Mouse (Mus musculus): ENCODE results near the gene Slc36a1. TPM values are rescaled to one million over a fixed set of nuclear protein-coding genes. Genes with fewer than 3 reads are reported as not detected.

Gene Slc36a1
- total and polyA plus RNA-seq, 3 experiments = 0.51 to 5.0 (median 2.5) TPM

DNA sequence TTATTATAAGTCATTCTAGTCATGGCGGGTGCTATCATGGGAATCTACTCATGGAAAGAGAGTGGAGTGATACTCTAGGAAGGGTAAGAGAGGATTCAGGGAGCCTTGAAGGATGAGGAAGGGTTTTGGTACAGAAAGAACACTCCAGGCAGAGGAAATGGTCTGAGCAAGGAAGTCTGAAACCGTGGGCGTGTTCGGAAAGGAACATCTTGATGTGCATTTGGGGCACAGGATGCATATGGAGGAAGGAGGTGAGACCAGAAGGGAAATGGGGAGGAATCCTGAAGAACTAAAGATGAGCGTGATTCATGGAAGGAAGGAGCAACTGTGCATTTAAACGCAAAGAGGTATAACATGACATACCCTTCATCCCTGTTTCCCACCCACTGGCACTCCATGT is 64.4 kb downstream of the Slc36a1 start:
- Histone ChIP-seq H3K79me2 (replicated peaks; ENCODE audit: control insufficient read depth, extremely low read depth, insufficient read depth, poor library complexity, severe bottlenecking) (no peaks in the 10 kb centered on the region), H3K36me3 (replicated peaks in 1 of 2; ENCODE audit: control insufficient read depth in 1 of 2, insufficient read depth in 1 of 2, low read length in 1 of 2) (no peaks in the 10 kb centered on the region), H3K4me1 (ENCODE audit: control insufficient read depth in 1 of 2, insufficient read depth in 2 of 2) (no peaks in the 10 kb centered on the region), H3K4me2 (ENCODE audit: insufficient read depth, low read depth, poor library complexity, severe bottlenecking) (no peak overlapping the region), H3K27ac (ENCODE audit: insufficient read depth, low read depth) (no peak overlapping the region), H3K27me3 (replicated peaks) (peaks cover 75% of the 10 kb centered on the region), H3K9ac (ENCODE audit: insufficient read depth, low read depth) (no peak overlapping the region), H3K4me3 (replicated peaks in 1 of 3; ENCODE audit: low read depth in 2 of 3, low read length in 2 of 3, poor library complexity in 1 of 3) (no peak overlapping the region), H3K9me3 (replicated peaks; ENCODE audit: low read length) (no peaks in the 10 kb centered on the region)
- dilution Hi-C loops (cut with MboI; ENCODE audit: extremely low pct_ligation_motif_present, extremely low pct_unique_long_range_greater_than_20kb, low sequenced_read_pairs) = no loop called here
- no peak for TF ChIP-seq MXI1 (IDR thresholded peaks at IDR 0.05; ENCODE audit: low read depth, low read length)
- TF ChIP-seq ZKSCAN1 (IDR thresholded peaks at IDR 0.05; ENCODE audit: borderline replicate concordance, low read depth, low read length) = no peak
- TF ChIP-seq MAZ (IDR thresholded peaks at IDR 0.05; ENCODE audit: low read depth, low read length) = no peak
- TF ChIP-seq NRF1 (IDR thresholded peaks at IDR 0.05; ENCODE audit: low read depth, low read length) = no peak
- TF ChIP-seq BHLHE40 (IDR thresholded peaks at IDR 0.05; ENCODE audit: low read depth, low read length) = no peak
- no peak for TF ChIP-seq CHD1 (IDR thresholded peaks at IDR 0.05; ENCODE audit: low read depth, low read length)
- TF ChIP-seq ZMIZ1 (IDR thresholded peaks at IDR 0.05; ENCODE audit: low read depth, low read length) = no peak
- TF ChIP-seq ZNF384 (IDR thresholded peaks at IDR 0.05; ENCODE audit: low read depth, low read length) = no peak
- no peak for TF ChIP-seq MYC (IDR thresholded peaks at IDR 0.05; ENCODE audit: low read depth, low read length)
- no peak for TF ChIP-seq SIN3A (IDR thresholded peaks at IDR 0.05; ENCODE audit: low read length)
- TF ChIP-seq CTCF (conservative IDR thresholded peaks at IDR 0.05 in 1 of 2, IDR thresholded peaks at IDR 0.05 in 1 of 2; ENCODE audit: low read depth in 2 of 2, low read length in 2 of 2) = no peak
- TF ChIP-seq MAFK (IDR thresholded peaks at IDR 0.05; ENCODE audit: insufficient replicate concordance, low read length) = no peak
- no peak for TF ChIP-seq USF2 (conservative IDR thresholded peaks at IDR 0.05; ENCODE audit: low read depth, low read length)
- TF ChIP-seq E2F4 (IDR thresholded peaks at IDR 0.05; ENCODE audit: insufficient replicate concordance, low read depth, low read length) = no peak
- no peak for TF ChIP-seq GABPA (IDR thresholded peaks at IDR 0.05; ENCODE audit: insufficient replicate concordance, low read depth, low read length)
- no peak for TF ChIP-seq EP300 (IDR thresholded peaks at IDR 0.05; ENCODE audit: low read length)
- TF ChIP-seq IRF4 (IDR thresholded peaks at IDR 0.05; ENCODE audit: low read depth, low read length) = no peak
- no peak for TF ChIP-seq USF1 (IDR thresholded peaks at IDR 0.05; ENCODE audit: low read depth, low read length)
- no peak for TF ChIP-seq RCOR1 (conservative IDR thresholded peaks at IDR 0.05; ENCODE audit: low read depth, low read length)
- no peak for TF ChIP-seq HCFC1 (IDR thresholded peaks at IDR 0.05; ENCODE audit: low read depth, low read length)
- in situ Hi-C loops (cut with MboI; ENCODE audit: low pct_ligation_motif_present, low pct_unique_long_range_greater_than_20kb, low sequenced_read_pairs) = no loop called here
- DNase-seq (ENCODE audit: extremely low read depth) = no peak

DNA sequence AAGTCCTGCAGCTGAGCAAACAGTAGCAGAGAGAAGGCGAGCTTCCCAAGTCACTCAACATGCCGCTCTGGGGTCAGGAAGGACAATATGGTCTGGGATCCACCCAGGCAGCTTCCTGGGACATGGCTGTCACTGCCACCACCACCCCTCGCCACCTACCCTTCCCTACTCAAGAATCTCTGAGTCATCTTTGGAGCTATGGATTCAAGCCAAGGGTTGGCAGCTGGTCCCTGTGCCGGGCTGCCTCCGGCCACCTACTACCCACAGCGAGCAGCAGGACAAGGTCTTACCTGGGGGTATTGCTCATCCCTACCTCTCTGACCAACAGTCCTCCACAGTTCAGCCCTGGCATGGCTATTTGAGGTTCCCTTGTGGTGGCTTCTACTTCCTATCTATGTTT is 70.6 kb downstream of the Slc36a1 start:
- no peak for DNase-seq (ENCODE audit: extremely low read depth)
- Histone ChIP-seq H3K27me3 (replicated peaks) (peaks cover 86% of the 10 kb centered on the region), H3K4me2 (ENCODE audit: insufficient read depth, low read depth, poor library complexity, severe bottlenecking) (no peak overlapping the region), H3K9me3 (replicated peaks; ENCODE audit: low read length) (peaks cover 1% of the 10 kb centered on the region), H3K4me3 (replicated peaks in 1 of 3; ENCODE audit: low read depth in 2 of 3, low read length in 2 of 3, poor library complexity in 1 of 3) (no peak overlapping the region), H3K27ac (ENCODE audit: insufficient read depth, low read depth) (no peak overlapping the region), H3K9ac (ENCODE audit: insufficient read depth, low read depth) (no peak overlapping the region), H3K36me3 (replicated peaks in 1 of 2; ENCODE audit: control insufficient read depth in 1 of 2, insufficient read depth in 1 of 2, low read length in 1 of 2) (no peaks in the 10 kb centered on the region), H3K4me1 (ENCODE audit: control insufficient read depth in 1 of 2, insufficient read depth in 2 of 2) (no peaks in the 10 kb centered on the region), H3K79me2 (replicated peaks; ENCODE audit: control insufficient read depth, extremely low read depth, insufficient read depth, poor library complexity, severe bottlenecking) (no peaks in the 10 kb centered on the region)
- dilution Hi-C loops (cut with MboI; ENCODE audit: extremely low pct_ligation_motif_present, extremely low pct_unique_long_range_greater_than_20kb, low sequenced_read_pairs) (no loop called here), in situ Hi-C loops (cut with MboI; ENCODE audit: low pct_ligation_motif_present, low pct_unique_long_range_greater_than_20kb, low sequenced_read_pairs) (no loop called here)
- TF ChIP-seq GABPA (IDR thresholded peaks at IDR 0.05; ENCODE audit: insufficient replicate concordance, low read depth, low read length) (no peak), SMC3 (IDR thresholded peaks at IDR 0.05; ENCODE audit: low read depth, low read length) (no peak), TCF12 (IDR thresholded peaks at IDR 0.05; ENCODE audit: low read depth, low read length) (no peak), CHD1 (IDR thresholded peaks at IDR 0.05; ENCODE audit: low read depth, low read length) (no peak), HCFC1 (IDR thresholded peaks at IDR 0.05; ENCODE audit: low read depth, low read length) (no peak), MEF2A (IDR thresholded peaks at IDR 0.05; ENCODE audit: borderline replicate concordance, low read depth, low read length) (no peak), ZNF384 (IDR thresholded peaks at IDR 0.05; ENCODE audit: low read depth, low read length) (no peak), POLR2AphosphoS2 (IDR thresholded peaks at IDR 0.05; ENCODE audit: low read depth, low read length) (no peak), TBP (conservative IDR thresholded peaks at IDR 0.05; ENCODE audit: low read depth, low read length) (no peak), MYC (IDR thresholded peaks at IDR 0.05; ENCODE audit: low read depth, low read length) (no peak), ETS1 (conservative IDR thresholded peaks at IDR 0.05; ENCODE audit: low read depth, low read length) (no peak), NRF1 (IDR thresholded peaks at IDR 0.05; ENCODE audit: low read depth, low read length) (no peak), USF2 (conservative IDR thresholded peaks at IDR 0.05; ENCODE audit: low read depth, low read length) (no peak), CTCF (conservative IDR thresholded peaks at IDR 0.05 in 1 of 2, IDR thresholded peaks at IDR 0.05 in 1 of 2; ENCODE audit: low read depth in 2 of 2, low read length in 2 of 2) (no peak), JUN (IDR thresholded peaks at IDR 0.05; ENCODE audit: insufficient read depth, low read depth, low read length) (no peak), PAX5 (IDR thresholded peaks at IDR 0.05; ENCODE audit: low read length) (no peak), MXI1 (IDR thresholded peaks at IDR 0.05; ENCODE audit: low read depth, low read length) (no peak), RAD21 (IDR thresholded peaks at IDR 0.05; ENCODE audit: low read depth, low read length) (no peak), ZKSCAN1 (IDR thresholded peaks at IDR 0.05; ENCODE audit: borderline replicate concordance, low read depth, low read length) (no peak)
